Mouse (Mus musculus): ENCODE measurements around the gene Tlr4.

Gene Tlr4

DNA sequence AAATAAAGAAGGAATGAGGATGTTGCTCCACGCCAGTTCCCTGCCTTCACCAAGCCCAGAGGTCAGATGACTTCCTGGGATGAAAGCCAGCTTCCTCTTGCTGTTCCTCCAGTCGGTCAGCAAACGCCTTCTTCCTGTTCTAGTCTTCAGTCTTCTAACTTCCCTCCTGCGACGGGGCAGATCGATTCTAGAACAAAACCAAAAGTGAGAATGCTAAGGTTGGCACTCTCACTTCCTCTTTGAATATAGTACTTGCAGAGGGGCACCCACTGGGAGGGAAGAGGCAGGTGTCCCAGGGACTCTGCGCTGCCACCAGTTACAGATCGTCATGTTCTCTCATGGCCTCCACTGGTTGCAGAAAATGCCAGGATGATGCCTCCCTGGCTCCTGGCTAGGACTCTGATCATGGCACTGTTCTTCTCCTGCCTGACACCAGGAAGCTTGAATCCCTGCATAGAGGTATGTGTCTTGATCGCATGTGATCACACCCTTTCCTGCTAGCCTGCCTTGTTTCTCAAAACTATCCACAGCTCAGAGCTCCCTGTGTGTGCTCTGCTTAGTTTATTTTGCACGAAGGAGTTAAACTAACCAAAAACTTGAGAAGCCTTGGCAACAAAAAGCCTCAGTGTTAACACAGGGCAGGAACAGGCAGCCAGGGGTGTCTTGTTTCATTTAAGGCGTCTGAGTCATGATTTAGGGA is at the start of gene Tlr4:
Gene Tlr4, plus strand, starts transcription at position 122 of the 700 bp plus-strand sequence.
- peak; percentile 62 to 63 for DNase-seq (ENCODE audit: low spot score in 2 of 2)

DNA sequence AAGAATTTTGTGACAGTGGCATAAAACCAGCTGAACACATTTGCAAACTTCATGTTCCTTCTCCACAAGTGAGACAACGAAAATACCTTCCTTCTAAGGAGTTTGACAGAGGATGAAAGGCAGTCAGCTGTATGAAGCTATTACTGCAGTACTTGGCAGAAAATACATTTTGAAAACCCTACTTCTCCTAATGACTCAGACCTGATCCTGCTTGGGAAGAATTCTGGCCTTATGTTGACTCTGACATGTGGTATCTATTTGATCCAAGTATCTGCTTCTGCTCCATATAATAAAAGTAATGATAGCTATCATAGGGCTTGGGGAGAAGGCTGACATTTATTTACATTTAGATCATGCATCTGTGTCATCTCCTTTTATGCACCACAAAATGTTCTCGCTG is 33.1 kb upstream of the Tlr4 start:
- DNase-seq (ENCODE audit: low spot score in 2 of 2) = no peak

- DNase-seq (ENCODE audit: low spot score in 2 of 2) = no peak
Observed at GRCm38 (mm10) chr4:66796683-66797082, 30.7 kb upstream of the Tlr4 start.

- DNase-seq (ENCODE audit: low spot score in 2 of 2) = no peak
Observed at GRCm38 (mm10) chr4:66804552-66805301, 22.7 kb upstream of the Tlr4 start.

- DNase-seq (ENCODE audit: low spot score in 2 of 2) = no peak
Observed at GRCm38 (mm10) chr4:66805747-66806146, 21.6 kb upstream of the Tlr4 start.

- DNase-seq (ENCODE audit: low spot score in 2 of 2) = no peak
Observed at GRCm38 (mm10) chr4:66816364-66817026, 10.9 kb upstream of the Tlr4 start.

DNA sequence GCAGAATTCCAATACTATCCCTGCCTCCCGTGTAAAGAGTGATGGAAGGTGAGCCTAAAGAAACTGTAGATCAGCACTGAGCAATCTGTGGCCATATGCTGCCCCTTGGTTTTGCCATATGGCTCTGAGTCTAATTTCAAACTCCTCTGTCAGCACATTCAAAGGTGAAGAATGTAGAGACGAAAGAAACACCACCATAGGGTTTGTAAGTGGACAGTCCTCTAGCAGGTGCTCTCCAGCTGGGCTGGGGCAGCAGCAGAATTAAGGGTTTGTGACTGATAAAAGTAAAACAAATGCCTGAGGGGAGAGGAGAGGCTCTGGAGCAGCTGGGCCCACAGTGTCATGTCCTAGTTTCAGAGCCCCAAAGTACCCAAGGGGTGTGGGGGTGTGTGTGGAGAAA is 6.2 kb upstream of the Tlr4 start:
- no peak for DNase-seq (ENCODE audit: low spot score in 2 of 2)

- DNase-seq (ENCODE audit: low spot score in 2 of 2) = no peak
Observed at GRCm38 (mm10) chr4:66821764-66822163, 5.6 kb upstream of the Tlr4 start.

DNA sequence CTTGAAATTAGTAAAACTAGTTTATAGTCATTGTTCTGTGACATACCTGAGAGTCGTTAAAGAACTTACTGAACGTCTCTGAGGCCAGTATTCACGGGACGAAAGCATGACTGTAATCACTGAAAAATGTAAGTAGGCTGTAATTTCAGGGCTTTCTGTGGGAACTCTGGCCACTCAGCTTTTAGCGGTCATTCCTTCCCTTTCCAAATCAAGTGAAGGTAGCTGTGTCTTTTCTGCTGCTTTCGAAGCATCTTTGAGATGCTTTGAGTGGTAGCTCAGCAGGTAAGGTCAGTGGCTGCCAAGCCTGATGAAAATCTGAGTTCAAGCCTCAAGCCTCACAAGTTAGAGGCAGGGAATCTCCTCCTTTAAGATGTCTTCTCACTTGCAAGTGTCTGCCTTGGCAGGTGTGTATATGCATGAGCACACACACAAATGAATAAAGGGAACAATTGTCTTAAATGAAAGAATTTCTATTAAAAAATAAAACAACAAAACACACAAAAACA is 832 bp downstream of the Tlr4 start:
- no peak for DNase-seq (ENCODE audit: low spot score in 2 of 2)

GRCm38 (mm10) chr4:66828686-66829085 is 1.3 kb downstream of the Tlr4 start:
- DNase-seq (ENCODE audit: low spot score in 2 of 2) = no peak

DNA sequence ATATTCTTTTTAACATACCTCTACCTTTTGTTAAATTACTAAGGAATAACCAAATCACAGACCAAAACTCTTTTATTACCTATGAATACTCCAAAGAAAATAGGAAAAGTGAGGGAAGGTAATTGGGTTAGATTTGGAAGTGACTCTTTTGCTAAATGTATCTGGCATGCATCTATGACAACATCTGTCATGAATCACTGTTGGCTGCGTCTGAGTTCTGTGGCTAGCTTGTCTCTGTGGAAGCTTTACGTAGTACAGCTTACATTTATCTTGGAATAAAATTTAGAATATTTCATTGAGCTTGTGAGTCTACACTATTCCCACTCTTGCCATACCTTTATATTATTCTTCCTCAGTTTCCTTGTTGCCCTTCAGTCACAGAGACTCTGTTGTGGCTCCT is 10.7 kb downstream of the Tlr4 start:
- DNase-seq (ENCODE audit: low spot score in 2 of 2) = no peak

GRCm38 (mm10) chr4:66843255-66843654 is 15.9 kb downstream of the Tlr4 start:
- no peak for DNase-seq (ENCODE audit: low spot score in 2 of 2)

DNA sequence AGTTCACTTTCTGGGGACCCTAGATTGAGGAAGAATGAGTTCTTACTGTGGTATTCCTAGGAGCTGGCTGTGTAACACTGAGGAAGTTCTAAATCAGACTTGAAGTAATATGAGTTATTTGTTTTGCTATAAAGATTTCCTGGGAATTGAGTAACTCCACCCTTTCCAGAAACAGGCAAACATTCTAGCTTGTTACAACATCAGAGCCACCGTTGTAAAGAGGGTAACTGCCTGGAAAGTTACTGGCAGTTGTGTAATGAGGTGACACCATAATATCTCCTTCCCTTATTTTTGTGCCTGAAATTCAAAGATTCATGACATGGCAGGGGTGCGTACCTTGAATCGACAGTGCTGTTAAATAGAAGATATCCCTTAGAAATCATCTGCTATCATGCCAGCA is 24.6 kb downstream of the Tlr4 start:
- DNase-seq (ENCODE audit: low spot score in 2 of 2) = no peak

DNA sequence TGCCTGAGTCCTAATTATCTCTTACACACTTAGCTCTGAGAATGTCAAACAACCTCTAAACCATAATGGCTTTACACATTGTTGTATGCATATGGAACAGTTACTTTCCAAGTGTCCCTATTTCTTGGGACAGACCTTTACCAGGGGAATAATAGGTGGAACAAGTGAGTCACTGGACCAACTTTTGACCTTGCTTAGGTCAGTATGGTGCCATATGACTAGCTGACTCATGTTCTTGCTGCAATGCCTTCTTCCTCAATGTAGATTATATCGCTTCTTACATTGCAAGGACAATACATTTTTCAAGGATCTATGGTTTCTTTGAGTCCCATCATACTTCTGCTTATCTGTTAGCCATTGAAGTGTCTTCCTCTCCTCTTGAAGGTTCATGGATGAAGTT is 29.6 kb downstream of the Tlr4 start:
- no peak for DNase-seq (ENCODE audit: low spot score in 2 of 2)

GRCm38 (mm10) chr4:66869919-66870318 is 42.5 kb downstream of the Tlr4 start:
- DNase-seq (ENCODE audit: low spot score in 2 of 2) = no peak

DNA sequence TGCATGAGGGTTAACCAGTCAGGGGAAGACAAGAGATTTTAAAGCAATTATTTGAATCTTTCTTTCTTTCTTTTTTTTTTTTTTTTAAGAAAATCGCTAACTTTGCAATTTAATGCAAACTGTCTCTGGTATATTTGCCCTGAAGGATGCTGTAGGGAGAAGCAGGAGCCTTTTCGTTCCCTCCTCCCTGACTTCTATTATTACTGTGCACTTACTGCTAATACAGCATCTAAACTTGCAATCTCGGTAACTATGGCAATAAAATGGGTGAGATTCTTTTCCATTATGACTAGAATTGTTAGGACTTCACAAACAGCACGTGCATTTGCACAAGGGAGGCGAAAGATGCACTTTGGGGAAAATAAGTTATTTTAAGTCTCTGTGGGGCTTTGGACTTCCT is 44.6 kb downstream of the Tlr4 start:
- DNase-seq (ENCODE audit: low spot score in 2 of 2) = no peak

DNA sequence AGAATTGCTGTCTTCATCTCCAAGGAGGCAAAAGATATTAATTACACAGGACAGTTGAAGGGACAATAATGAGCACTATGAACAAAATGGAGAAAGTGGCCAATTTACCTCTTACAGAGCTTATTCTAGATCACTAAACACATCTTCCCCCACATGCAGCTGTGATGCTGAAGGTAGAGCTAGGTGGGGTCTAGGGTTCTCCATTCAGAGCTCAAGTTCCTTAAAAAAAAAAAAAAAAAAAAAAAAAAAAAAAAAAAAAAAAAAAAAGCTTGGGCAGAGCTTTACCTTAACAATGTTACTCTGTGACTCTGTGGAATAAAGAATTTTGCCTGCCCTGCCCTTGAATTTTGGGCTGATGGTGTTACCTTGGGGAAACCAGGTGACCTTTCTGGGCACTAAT is 46.0 kb downstream of the Tlr4 start:
- no peak for DNase-seq (ENCODE audit: low spot score in 2 of 2)

DNA sequence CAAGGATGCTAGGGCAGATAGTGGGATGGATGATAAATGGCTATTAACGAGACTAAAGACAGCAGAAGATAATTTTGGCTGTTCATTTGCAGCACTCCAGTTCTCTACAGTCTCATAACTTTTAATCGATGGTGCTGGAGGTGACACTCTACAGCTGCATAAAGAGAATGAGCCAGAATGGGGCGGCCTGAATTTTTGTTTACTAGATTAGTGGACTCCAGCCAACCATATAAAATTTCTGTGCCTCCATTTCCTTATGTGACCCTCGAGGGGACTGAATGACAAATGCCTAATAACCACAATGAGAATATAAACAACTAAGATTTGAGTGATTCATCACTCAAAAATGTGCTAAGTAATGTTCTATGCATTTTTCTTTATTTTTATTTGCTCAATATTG is 48.4 kb downstream of the Tlr4 start:
- no peak for DNase-seq (ENCODE audit: low spot score in 2 of 2)

- DNase-seq (ENCODE audit: low spot score in 2 of 2) = no peak
Observed at GRCm38 (mm10) chr4:66877609-66878008, 50.2 kb downstream of the Tlr4 start.

GRCm38 (mm10) chr4:66881496-66881895 is 54.1 kb downstream of the Tlr4 start:
- DNase-seq (ENCODE audit: low spot score in 2 of 2) = no peak

DNA sequence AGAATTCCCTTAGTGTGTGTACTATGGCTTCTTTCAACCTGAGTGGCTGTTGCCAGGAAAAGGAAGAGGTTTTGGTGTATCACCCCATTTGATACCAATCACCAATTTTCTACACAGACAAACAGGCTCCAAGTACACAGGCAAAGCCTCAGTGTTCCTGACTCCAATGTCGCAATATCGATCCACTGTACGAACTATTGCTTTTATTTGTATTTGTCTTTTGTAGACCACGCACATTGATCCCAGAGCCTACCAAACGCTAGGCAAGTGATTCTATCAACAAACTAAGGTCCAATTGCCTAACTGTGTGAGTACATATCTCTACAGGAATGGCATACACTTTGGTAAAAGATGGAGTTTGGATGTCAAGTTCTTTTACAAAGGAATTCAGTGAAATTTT is 55.9 kb downstream of the Tlr4 start:
- DNase-seq (ENCODE audit: low spot score in 2 of 2) = no peak

DNA sequence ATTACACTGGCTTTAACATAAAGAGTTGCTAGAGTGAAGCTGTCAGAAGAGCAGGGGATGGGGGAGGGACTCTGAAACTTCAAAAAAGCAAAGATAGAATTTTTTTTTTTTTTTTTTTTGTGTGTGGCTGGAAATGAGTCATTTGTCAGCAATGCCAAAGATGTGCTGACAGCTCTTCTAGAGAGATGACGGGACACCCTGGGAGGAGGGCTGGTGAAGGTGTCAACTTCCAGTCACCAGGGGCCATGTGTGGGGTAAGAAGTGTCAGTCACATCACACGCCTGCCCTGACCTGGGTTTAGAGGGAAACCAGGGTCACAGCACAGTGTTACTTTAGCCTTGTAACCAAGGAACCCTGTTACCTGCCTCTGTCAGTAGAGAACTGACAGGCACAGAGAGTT is 67.2 kb downstream of the Tlr4 start:
- peak; percentile 24 to 32 for DNase-seq (ENCODE audit: low spot score in 2 of 2)

- no peak for DNase-seq (ENCODE audit: low spot score in 2 of 2)
Observed at GRCm38 (mm10) chr4:66894981-66895380, 67.6 kb downstream of the Tlr4 start.

Measured in right cerebral cortex, postnatal 10 days (tissue).